Mouse (Mus musculus) neural tube, postnatal 0 days (tissue): ENCODE results near the gene Tor4a. TPM values are rescaled to one million over a fixed set of nuclear protein-coding genes. Genes with fewer than 3 reads are reported as not detected.

Source experiments
- polyA plus RNA-seq: library from polyadenylated mRNA; unstranded; fragments of >200 nt; fragmentation: Nextera tagmentation; extraction: Ambion mirVana; gene quantifications from 2 replicates; pipeline ENCODE4 v1.2.1, GENCODE M21; 2015

The Tor4a gene
- 1.7 and 2.2 TPM in 2 replicates for polyA plus RNA-seq

GRCm38 (mm10) chr2:25196172-25196954 is at the start of gene Tor4a:
Tor4a (minus strand) TSS chr2:25196886.

GRCm38 (mm10) chr2:25242101-25242506 is 45.4 kb upstream of the Tor4a start, which contains the start of the genes Rnf208 and Cysrt1:
Rnf208 (plus strand) TSS chr2:25242255.
Cysrt1 (minus strand) TSS chr2:25242452.

GRCm38 (mm10) chr2:25236614-25237013 is 39.9 kb upstream of the Tor4a start, which contains the start of gene Rnf224:
Rnf224 (minus strand) TSS chr2:25236787.

GRCm38 (mm10) chr2:25234050-25234449 is 37.4 kb upstream of the Tor4a start, which contains the start of gene Slc34a3:
Slc34a3 (minus strand) TSS chr2:25234364.

GRCm38 (mm10) chr2:25224492-25224765 is 27.7 kb upstream of the Tor4a start, which contains the start of gene Tubb4b:
Tubb4b (minus strand) TSS chr2:25224702.

GRCm38 (mm10) chr2:25218445-25218844 is 21.8 kb upstream of the Tor4a start, which contains the start of gene Fam166a:
Fam166a (plus strand) TSS chr2:25218745.

GRCm38 (mm10) chr2:25214444-25214843 is 17.8 kb upstream of the Tor4a start, which contains the start of gene Stpg3:
Stpg3 (minus strand) TSS chr2:25214637.

GRCm38 (mm10) chr2:25211121-25211670 is 14.5 kb upstream of the Tor4a start, which contains the start of gene Nelfb:
Nelfb (minus strand) TSS chr2:25211489.

GRCm38 (mm10) chr2:25180478-25180903 is 16.2 kb downstream of the Tor4a start, which contains the start of gene Nrarp:
Nrarp (plus strand) TSS chr2:25180758.

Other genes starting within 250 kb of the Tor4a start
- gene Zmynd19, start 247.1 kb downstream of the Tor4a start, polyA plus RNA-seq: 23.2 and 24.4 TPM in 2 replicates
- 32.5 and 32.9 TPM in 2 replicates for gene Dph7, start 234.5 kb downstream of the Tor4a start, polyA plus RNA-seq
- 215 and 225 TPM in 2 replicates for gene Mrpl41, start 221.8 kb downstream of the Tor4a start, polyA plus RNA-seq
- 3.8 and 4.0 TPM in 2 replicates for gene Pnpla7, start 220.9 kb downstream of the Tor4a start, polyA plus RNA-seq
- 160 and 185 TPM in 2 replicates for gene Nsmf, start 142.5 kb downstream of the Tor4a start, polyA plus RNA-seq
- not detected in 2 replicates for gene Entpd8, start 116.6 kb downstream of the Tor4a start, polyA plus RNA-seq
- gene Noxa1, start 101.7 kb downstream of the Tor4a start, polyA plus RNA-seq: not detected in 2 replicates
- 15.8 TPM in 2 replicates for gene Nrarp, start 16.1 kb downstream of the Tor4a start, polyA plus RNA-seq
- 73.6 and 78.9 TPM in 2 replicates for gene Nelfb, start 14.6 kb upstream of the Tor4a start, polyA plus RNA-seq
- 0.12 TPM in 1 of 2 replicates, not detected in the other for gene Stpg3, start 17.8 kb upstream of the Tor4a start, polyA plus RNA-seq
- 0.53 TPM in 1 of 2 replicates, not detected in the other for gene Fam166a, start 21.9 kb upstream of the Tor4a start, polyA plus RNA-seq
- gene Tubb4b, start 27.8 kb upstream of the Tor4a start, polyA plus RNA-seq: 538 and 555 TPM in 2 replicates
- gene Slc34a3, start 37.5 kb upstream of the Tor4a start, polyA plus RNA-seq: not detected in 2 replicates
- gene Rnf224, start 39.9 kb upstream of the Tor4a start, polyA plus RNA-seq: not detected in 2 replicates
- gene Rnf208, start 45.4 kb upstream of the Tor4a start, polyA plus RNA-seq: 233 and 275 TPM in 2 replicates
- gene Cysrt1, start 45.6 kb upstream of the Tor4a start, polyA plus RNA-seq: 0.18 TPM in 1 of 2 replicates, not detected in the other
- 2.6 and 3.2 TPM in 2 replicates for gene AL732309.1, start 50.0 kb upstream of the Tor4a start, polyA plus RNA-seq
- gene Tmem203, start 58.6 kb upstream of the Tor4a start, polyA plus RNA-seq: 23.8 and 25.9 TPM in 2 replicates
- 15.4 and 16.4 TPM in 2 replicates for gene Tprn, start 65.7 kb upstream of the Tor4a start, polyA plus RNA-seq
- 166 and 169 TPM in 2 replicates for gene Ssna1, start 75.6 kb upstream of the Tor4a start, polyA plus RNA-seq
- gene Anapc2, start 75.6 kb upstream of the Tor4a start, polyA plus RNA-seq: 86.3 and 90.8 TPM in 2 replicates
- 0.34 TPM in 1 of 2 replicates, not detected in the other for gene Tmem210, start 91.3 kb upstream of the Tor4a start, polyA plus RNA-seq
- 0.13 and 0.38 TPM in 2 replicates for gene Lrrc26, start 93.0 kb upstream of the Tor4a start, polyA plus RNA-seq
- 89.6 and 112 TPM in 2 replicates for gene Grin1, start 122.3 kb upstream of the Tor4a start, polyA plus RNA-seq
- 46.6 and 48.4 TPM in 2 replicates for gene Man1b1, start 135.5 kb upstream of the Tor4a start, polyA plus RNA-seq
- gene Dpp7, start 159.5 kb upstream of the Tor4a start, polyA plus RNA-seq: 20.6 and 20.9 TPM in 2 replicates
- gene Uap1l1, start 168.8 kb upstream of the Tor4a start, polyA plus RNA-seq: 19.7 and 22.7 TPM in 2 replicates
- 16.8 and 18.2 TPM in 2 replicates for gene Sapcd2, start 175.4 kb upstream of the Tor4a start, polyA plus RNA-seq
- 15.6 and 17.4 TPM in 2 replicates for gene Entpd2, start 199.0 kb upstream of the Tor4a start, polyA plus RNA-seq
- 405 and 457 TPM in 2 replicates for gene Npdc1, start 202.5 kb upstream of the Tor4a start, polyA plus RNA-seq
- gene Fut7, start 226.4 kb upstream of the Tor4a start, polyA plus RNA-seq: 0.30 and 0.41 TPM in 2 replicates
- gene Abca2, start 231.8 kb upstream of the Tor4a start, polyA plus RNA-seq: 11.5 and 17.0 TPM in 2 replicates